Mouse (Mus musculus): ENCODE measurements around the gene Hmgb1. TPM values are rescaled to one million over a fixed set of nuclear protein-coding genes. Genes with fewer than 3 reads are reported as not detected.
"Not testable (repeated sequence)": the region's sequence is repeated elsewhere in the genome, so short reads cannot be mapped to it uniquely, and the experiment has no call there.

The Hmgb1 gene
- total RNA-seq, 2 experiments from 2014 or later, result 157 to 159 TPM

DNA sequence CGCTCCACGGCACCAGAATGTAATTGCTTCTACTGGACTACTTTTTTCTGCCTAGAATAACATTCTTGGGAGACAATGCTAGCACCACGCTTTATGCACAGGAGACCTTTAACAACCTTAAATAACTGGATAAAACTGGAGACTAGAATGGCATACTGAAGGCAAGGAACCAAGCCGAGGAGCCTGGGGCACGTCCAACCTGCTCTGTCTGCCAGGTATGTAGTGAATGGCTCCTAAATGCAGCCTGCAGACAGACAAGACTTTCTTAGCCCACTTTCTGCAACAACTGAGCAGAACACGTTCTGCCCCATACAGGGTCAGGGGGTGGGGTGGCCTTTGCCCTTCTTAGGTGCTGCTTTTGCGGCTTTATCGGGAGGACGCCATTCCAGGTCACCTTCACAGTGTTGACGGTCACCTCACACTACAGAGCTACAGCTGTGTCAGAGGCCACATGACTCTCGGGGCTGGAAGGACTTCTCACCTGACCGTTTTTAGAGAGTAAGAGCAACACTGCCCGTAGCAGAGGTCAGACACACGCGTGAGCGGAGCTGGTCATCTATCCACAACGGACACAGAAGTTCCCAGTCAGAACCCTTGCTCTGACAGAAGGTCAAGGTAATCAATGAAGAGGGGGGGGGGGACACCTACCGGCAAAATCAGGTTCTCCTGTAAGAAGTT, 27.3 kb downstream of the Hmgb1 start:
- intact Hi-C loops (cut with DNase I), result no loop called here
- DNase-seq (ENCODE audit: low spot score in 2 of 2), result no peak

DNA sequence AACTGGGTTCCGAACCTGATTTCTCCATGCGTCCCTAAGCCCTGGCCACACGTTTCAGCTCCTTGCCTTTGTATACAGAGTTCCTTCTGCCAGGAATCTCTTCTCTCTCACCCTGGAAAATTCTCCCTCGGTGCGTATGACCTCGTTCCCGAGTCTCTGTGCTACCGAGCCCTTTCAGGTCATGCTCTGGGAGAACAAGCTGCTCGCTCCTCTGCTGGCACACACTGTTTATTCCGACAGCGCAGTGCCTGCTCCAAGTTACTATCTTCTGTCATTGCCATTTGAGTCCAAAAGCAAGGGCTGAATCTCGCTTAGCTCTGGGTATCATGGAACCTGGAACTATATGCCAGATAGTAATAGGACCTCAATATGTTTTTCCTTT, 31.5 kb downstream of the Hmgb1 start:
- intact Hi-C loops (cut with DNase I), result no loop called here

DNA sequence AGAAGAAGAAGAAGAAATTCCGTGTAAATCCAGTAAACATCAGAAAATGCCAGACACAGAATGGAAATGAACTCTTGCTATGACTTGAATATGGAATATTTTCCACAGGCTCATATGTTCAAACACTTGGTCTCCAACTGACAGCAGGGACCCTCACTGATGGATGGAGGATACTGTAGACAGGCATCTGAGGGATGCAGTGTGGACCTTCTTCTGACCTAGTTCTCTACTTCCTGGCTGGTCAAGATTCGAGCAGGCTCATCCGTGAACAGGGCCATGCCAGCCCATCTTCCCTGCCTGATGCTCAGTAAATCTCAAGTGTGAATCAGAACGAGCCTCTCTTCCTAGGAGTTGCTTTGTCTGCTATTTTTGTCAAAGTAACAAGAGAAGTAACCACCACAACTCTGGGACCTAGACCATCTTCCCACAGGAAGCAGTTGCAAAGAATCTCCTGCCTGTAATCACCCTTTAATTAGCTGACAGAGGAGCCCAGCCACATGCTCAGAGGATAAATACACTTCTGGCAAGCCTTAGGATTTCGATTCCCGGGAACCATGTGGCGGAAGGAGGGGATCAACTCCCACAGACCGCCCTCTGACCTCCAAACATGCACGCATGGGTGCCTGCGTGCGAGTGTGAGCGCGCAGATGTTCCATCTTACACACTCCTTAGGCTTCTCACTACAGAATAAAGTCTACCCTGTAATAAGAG, 32.1 kb downstream of the Hmgb1 start:
- no peak for DNase-seq (ENCODE audit: low spot score in 2 of 2)
- intact Hi-C loops (cut with DNase I), result no loop called here

More for the DNA sequence above, 31.5 kb downstream of the Hmgb1 start:
- no peak for DNase-seq (ENCODE audit: low spot score in 2 of 2)

DNA sequence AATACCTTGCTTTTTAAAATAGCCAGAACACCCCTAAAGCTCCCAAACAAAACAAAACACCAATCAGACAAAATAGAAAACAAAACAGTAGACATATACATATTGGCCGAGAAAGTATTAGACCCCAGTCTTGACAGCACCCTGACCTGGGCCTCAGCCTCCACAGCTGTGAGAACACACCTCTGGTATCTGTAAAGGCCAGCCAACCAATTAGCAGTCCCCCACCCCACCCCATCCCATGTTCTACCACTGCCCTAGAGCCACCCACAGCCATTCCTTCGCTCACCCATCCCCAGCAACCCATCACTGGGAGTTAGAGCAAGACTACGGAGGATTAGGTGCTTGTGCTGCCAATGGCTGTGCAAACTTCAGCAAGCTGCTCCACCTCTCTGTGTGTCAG, 33.4 kb downstream of the Hmgb1 start:
- intact Hi-C loops (cut with DNase I), result no loop called here
- DNase-seq (ENCODE audit: low spot score in 2 of 2), result no peak

DNA sequence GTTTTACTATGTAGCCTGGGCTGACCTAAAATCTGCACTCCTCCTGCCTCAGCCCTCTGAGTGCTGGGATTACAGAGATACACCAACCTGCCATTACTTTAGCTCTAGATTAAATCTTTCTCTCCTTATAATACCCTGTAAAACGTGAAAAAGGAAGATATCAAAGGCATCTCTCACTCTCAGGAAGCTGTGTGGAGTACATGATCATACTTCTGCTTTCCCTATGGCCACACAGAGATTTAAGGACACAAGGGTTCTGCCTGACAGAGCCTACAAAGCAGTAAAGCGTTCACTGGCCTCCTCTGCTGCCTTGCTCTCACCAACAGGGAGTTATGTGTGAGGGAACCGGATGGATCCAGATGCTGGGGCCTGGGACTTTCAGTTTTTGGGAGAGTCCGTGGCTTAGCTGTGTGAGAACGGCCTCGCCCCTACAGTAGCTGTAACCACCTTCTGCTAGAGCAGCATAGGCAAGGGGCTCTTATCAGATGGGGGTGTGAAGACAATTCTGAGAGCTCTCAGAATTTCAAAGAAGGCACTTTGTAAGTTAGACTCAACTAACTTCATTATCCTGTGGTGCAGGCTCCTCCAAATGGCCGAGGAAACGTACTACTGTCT, 36.8 kb downstream of the Hmgb1 start:
- no peak for DNase-seq (ENCODE audit: low spot score in 2 of 2)
- intact Hi-C loops (cut with DNase I), result no loop called here

- intact Hi-C loops (cut with DNase I), result no loop called here
- no peak for DNase-seq (ENCODE audit: low spot score in 2 of 2)
Measured at GRCm38 (mm10) chr5:149146691-149147090, 37.6 kb downstream of the Hmgb1 start.

- peak; percentile 47 to 64 for DNase-seq (ENCODE audit: low spot score in 2 of 2)
- intact Hi-C loops (cut with DNase I), result no loop called here
Measured at GRCm38 (mm10) chr5:149143766-149144375, 40.4 kb downstream of the Hmgb1 start.

GRCm38 (mm10) chr5:149141155-149141554, 43.1 kb downstream of the Hmgb1 start:
- DNase-seq (ENCODE audit: low spot score in 2 of 2); intact Hi-C loops (cut with DNase I): not testable (repeated sequence)

- intact Hi-C loops (cut with DNase I), result no loop called here
- DNase-seq (ENCODE audit: low spot score in 2 of 2), result no peak
Measured at GRCm38 (mm10) chr5:149140336-149140735, 44.0 kb downstream of the Hmgb1 start.

DNA sequence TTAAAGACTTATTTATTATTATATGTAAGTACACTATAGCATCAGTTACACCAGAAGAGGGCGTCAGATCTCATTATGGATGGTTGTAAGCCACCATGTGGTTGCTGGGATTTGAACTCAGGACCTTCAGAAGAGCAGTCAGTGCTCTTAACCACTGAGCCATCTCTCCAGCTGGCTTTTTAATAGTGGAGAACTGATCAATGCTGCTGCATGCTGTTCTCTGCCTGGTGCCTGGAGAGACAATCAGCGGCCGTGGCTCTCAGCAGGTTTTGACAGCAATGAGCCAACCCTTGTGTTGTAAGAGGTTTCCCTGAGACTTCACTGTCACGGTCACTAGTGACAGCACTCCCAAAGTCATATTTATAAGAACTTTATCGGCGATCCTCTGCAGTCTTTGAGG, 46.2 kb downstream of the Hmgb1 start:
- intact Hi-C loops (cut with DNase I); DNase-seq (ENCODE audit: low spot score in 2 of 2): not testable (repeated sequence)

- DNase-seq (ENCODE audit: low spot score in 2 of 2), result no peak
- intact Hi-C loops (cut with DNase I), result no loop called here
Measured at GRCm38 (mm10) chr5:149137447-149137846, 46.8 kb downstream of the Hmgb1 start.

DNA sequence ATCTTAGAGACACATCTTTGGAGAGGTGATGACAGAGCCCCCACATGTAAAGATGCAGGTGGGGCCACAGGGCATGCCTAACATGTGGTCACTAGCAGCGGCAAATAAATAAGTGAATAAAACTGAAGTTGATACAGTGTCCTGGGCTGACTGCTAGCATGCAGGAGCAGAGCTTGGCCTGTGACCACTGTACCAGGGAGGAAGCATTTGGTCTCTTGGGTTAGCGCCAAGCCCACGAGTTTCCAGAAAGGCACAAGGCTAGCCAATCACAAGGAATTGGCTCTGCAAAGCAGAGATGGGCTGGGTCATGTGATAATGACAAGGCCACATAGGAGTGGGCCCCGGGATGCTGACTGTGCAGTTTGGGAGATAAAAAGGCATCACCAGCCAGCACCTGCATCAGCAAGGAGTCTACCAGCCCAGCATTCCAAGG, 47.3 kb downstream of the Hmgb1 start:
- DNase-seq (ENCODE audit: low spot score in 2 of 2), result no peak
- intact Hi-C loops (cut with DNase I), result no loop called here

DNA sequence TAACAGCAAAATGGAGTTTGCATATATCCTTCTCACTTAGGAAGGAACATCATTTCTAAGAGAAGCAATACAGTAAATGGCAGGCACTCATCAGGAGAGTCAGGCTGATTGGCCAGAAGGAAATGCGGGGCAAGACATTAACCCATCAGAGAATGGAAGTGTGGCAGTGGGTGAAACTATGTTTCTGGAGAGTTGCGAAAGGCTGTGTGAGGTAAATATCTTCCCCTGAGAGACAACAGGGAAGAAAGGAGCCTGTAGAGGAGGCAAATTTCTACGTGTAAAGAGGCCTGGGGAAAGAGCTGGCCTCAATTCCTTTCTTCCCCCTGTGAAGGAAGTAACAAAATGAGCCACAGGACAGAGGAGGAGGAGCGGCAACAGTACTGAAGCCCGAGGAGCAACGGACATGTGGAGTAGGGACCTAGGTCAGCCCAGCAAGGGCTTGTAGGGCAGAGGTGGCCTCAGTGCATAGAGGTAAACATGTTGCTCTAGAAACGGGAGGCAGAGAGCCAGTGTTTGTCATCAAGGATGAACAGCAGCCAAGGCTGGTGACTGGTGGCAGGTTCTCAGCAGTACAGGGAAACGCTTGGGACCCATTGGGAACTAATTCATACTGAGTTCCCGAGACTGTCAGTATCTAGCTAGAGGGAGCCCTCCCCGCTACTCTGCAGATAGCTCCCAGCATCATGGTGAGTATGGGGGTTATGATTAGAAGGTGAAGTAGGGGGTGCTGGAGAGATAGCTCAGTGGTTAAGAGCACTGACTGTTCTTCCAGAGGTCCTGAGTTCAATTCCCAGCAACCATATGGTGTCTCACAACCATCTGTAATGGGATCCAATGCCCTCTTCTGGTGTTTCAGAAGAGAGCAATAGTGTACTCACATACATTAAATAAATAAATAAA, 48.6 kb downstream of the Hmgb1 start:
- DNase-seq (ENCODE audit: low spot score in 2 of 2), result no peak
- intact Hi-C loops (cut with DNase I), result no loop called here

- DNase-seq (ENCODE audit: low spot score in 2 of 2), result no peak
- intact Hi-C loops (cut with DNase I), result no loop called here
Measured at GRCm38 (mm10) chr5:149134751-149135454, 49.4 kb downstream of the Hmgb1 start.

DNA sequence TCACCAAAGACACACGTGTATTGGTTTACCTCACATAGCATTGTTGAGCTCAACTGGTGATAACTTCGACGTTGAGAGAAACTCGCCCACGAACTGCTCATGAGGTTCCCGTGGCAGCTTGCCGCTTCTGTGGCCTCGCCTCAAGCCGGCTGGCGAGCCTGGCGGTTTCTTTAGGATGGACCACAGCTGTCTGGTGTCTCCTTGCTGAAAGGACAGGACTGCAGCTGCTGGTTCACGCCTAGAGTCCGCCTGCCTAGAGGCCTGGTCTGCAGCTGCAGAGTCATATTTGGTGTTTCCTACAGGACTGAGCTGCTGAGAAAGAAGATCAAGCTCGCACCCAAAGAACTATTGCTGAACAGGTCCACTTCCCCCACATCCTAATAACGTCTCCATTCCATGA, 55.8 kb downstream of the Hmgb1 start:
- no peak for DNase-seq (ENCODE audit: low spot score in 2 of 2)
- intact Hi-C loops (cut with DNase I), result no loop called here

GRCm38 (mm10) chr5:149123795-149124194, 60.5 kb downstream of the Hmgb1 start:
- no peak for DNase-seq (ENCODE audit: low spot score in 2 of 2)
- intact Hi-C loops (cut with DNase I), result no loop called here

DNA sequence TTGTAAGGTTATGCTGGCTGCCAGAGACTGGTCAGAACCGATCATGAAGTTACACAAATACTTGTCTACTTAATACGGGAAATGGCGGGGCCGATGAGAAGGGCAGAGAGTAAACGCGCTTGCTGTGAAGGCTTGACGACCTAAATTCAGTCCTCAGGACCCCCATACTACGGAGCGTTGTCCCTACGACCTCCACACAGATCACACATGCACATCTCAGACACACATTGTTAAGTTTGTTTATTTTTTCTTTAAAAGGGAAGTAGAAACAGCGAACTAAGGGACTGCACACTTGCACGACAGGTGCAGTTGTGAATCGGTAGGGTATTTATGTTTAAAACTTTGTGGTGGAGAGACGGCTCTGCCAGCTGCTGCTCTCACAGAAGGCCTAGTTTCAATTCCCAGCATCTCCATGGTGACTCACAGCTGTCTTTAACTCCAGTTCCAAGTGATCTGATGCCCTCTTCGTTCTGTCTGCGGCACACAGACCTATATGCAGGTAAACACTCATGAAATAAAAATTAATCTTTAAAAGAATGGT, 64.9 kb downstream of the Hmgb1 start:
- intact Hi-C loops (cut with DNase I), result no loop called here
- DNase-seq (ENCODE audit: low spot score in 2 of 2), result no peak

DNA sequence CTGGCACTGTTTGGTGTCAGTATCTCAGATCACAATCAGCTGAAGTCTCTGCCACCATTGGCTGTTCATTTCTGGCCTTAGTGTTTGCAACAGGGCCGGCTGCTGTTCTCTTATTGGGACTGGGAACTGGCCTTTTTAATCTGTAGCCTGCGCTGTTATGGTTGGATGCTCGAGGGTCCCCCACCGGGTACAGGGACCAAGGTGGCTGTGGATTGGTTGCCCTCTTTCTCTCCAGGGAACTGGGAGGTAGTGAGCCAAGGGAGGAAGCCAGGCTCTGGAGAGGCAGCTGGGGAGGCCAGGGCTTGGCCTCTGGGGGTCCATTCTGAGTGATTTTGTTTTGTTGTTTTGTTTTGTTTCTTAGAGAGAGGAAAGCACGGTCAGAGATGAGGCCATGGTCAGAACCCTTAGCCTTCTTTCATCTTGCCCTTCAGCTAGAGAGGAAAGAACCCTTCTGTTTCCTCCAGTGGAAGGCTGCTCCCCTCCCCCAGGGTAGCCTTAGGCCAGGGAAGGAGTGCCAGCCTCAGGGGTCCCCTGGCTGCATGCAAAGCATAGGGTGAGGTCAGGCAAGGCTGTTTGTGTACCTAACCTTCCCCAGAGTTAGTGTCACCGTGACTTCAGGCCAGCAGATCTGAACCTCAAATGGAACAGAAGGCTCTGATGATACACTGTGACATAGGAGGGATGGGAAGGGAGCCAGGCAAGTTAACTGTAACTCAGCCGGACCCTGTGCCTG, 66.3 kb downstream of the Hmgb1 start:
- intact Hi-C loops (cut with DNase I), result no loop called here
- DNase-seq (ENCODE audit: low spot score in 2 of 2), result no peak

All from left cerebral cortex, postnatal 14 days (tissue).